Mouse (Mus musculus): Measurements from ENCODE around the gene E2f4. TPM values are rescaled to one million over a fixed set of nuclear protein-coding genes. Genes with fewer than 3 reads are reported as not detected.

The E2f4 gene
- polyA plus RNA-seq, 1 experiment from 2014 or later, result 72.2 TPM

GRCm38 (mm10) chr8:105305211-105306145, 8.0 kb downstream of the E2f4 start, which contains the start of gene Elmo3:
TSS of gene Elmo3 (plus strand) at chr8:105305601.
- WGBS, result 4% methylated on average over 25 of the region's 30 CpGs
- Histone ChIP-seq H3K9me3 (ENCODE audit: control insufficient read depth, low read length) (no peaks in the 10 kb centered on the region), H3K27ac (replicated peaks; ENCODE audit: low read depth, low read length) (peak within 1 kb of the TSS; percentile 82), H3K4me2 (ENCODE audit: low read depth, low read length) (peak within 1 kb of the TSS; percentile 80), H3K4me1 (ENCODE audit: control insufficient read depth, insufficient read depth, low read length) (peaks cover 11% of the 10 kb centered on the region), H3K9ac (ENCODE audit: low read depth, low read length) (peak within 1 kb of the TSS; percentile 61), H3K4me3 (ENCODE audit: low read depth, low read length) (peak within 1 kb of the TSS; percentile 41), H3K27me3 (replicated peaks; ENCODE audit: control insufficient read depth, insufficient read depth, low read length) (no peaks in the 10 kb centered on the region), H3K36me3 (ENCODE audit: control insufficient read depth, insufficient read depth, low read length) (peaks cover 70% of the 10 kb centered on the region)
- ATAC-seq (ENCODE audit: low read depth) (peak; percentile 90), DNase-seq (ENCODE audit: low spot score) (peak; percentile 85)

- Histone ChIP-seq H3K9ac (ENCODE audit: low read depth, low read length) (peak overlapping the region; percentile 61), H3K27me3 (replicated peaks; ENCODE audit: control insufficient read depth, insufficient read depth, low read length) (no peaks in the 10 kb centered on the region), H3K4me3 (ENCODE audit: low read depth, low read length) (peak overlapping the region; percentile 41), H3K4me1 (ENCODE audit: control insufficient read depth, insufficient read depth, low read length) (peaks cover 11% of the 10 kb centered on the region), H3K9me3 (ENCODE audit: control insufficient read depth, low read length) (no peaks in the 10 kb centered on the region), H3K27ac (replicated peaks; ENCODE audit: low read depth, low read length) (peak overlapping the region; percentile 82), H3K4me2 (ENCODE audit: low read depth, low read length) (peak overlapping the region; percentile 80), H3K36me3 (ENCODE audit: control insufficient read depth, insufficient read depth, low read length) (peaks cover 70% of the 10 kb centered on the region)
- WGBS, result 27% methylated on average over 5 of the region's 5 CpGs
- ATAC-seq (ENCODE audit: low read depth) (peak; percentile 23), DNase-seq (ENCODE audit: low spot score) (no peak)
Measured at GRCm38 (mm10) chr8:105306146-105306691, 8.8 kb downstream of the E2f4 start.

GRCm38 (mm10) chr8:105307670-105308069, 10.2 kb downstream of the E2f4 start:
- H3K27ac ChIP-seq (replicated peaks; ENCODE audit: low read depth, low read length), result no peak overlapping the region
- H3K27me3 ChIP-seq (replicated peaks; ENCODE audit: control insufficient read depth, insufficient read depth, low read length), result no peaks in the 10 kb centered on the region
- H3K4me2 ChIP-seq (ENCODE audit: low read depth, low read length), result no peak overlapping the region
- WGBS, result 90% methylated on average over 13 of the region's 13 CpGs
- H3K9me3 ChIP-seq (ENCODE audit: control insufficient read depth, low read length), result no peaks in the 10 kb centered on the region
- DNase-seq (ENCODE audit: low spot score) (no peak), ATAC-seq (ENCODE audit: low read depth) (no peak)
- H3K4me3 ChIP-seq (ENCODE audit: low read depth, low read length), result no peak overlapping the region
- peaks cover 70% of the 10 kb centered on the region for H3K36me3 ChIP-seq (ENCODE audit: control insufficient read depth, insufficient read depth, low read length)
- peaks cover 11% of the 10 kb centered on the region for H3K4me1 ChIP-seq (ENCODE audit: control insufficient read depth, insufficient read depth, low read length)
- H3K9ac ChIP-seq (ENCODE audit: low read depth, low read length), result no peak overlapping the region

GRCm38 (mm10) chr8:105308428-105308827, 11.0 kb downstream of the E2f4 start:
- ATAC-seq (ENCODE audit: low read depth), result no peak
- Histone ChIP-seq H3K27ac (replicated peaks; ENCODE audit: low read depth, low read length) (no peak overlapping the region), H3K4me2 (ENCODE audit: low read depth, low read length) (no peak overlapping the region), H3K27me3 (replicated peaks; ENCODE audit: control insufficient read depth, insufficient read depth, low read length) (no peaks in the 10 kb centered on the region), H3K4me1 (ENCODE audit: control insufficient read depth, insufficient read depth, low read length) (peaks cover 11% of the 10 kb centered on the region), H3K9me3 (ENCODE audit: control insufficient read depth, low read length) (no peaks in the 10 kb centered on the region), H3K9ac (ENCODE audit: low read depth, low read length) (no peak overlapping the region), H3K36me3 (ENCODE audit: control insufficient read depth, insufficient read depth, low read length) (peaks cover 71% of the 10 kb centered on the region), H3K4me3 (ENCODE audit: low read depth, low read length) (no peak overlapping the region)
- no peak for DNase-seq (ENCODE audit: low spot score)
- WGBS, result 91% methylated on average over 10 of the region's 10 CpGs

GRCm38 (mm10) chr8:105309142-105309847, 11.8 kb downstream of the E2f4 start:
- Histone ChIP-seq H3K9ac (ENCODE audit: low read depth, low read length) (no peak overlapping the region), H3K9me3 (ENCODE audit: control insufficient read depth, low read length) (no peaks in the 10 kb centered on the region), H3K36me3 (ENCODE audit: control insufficient read depth, insufficient read depth, low read length) (peaks cover 70% of the 10 kb centered on the region), H3K27ac (replicated peaks; ENCODE audit: low read depth, low read length) (no peak overlapping the region), H3K4me3 (ENCODE audit: low read depth, low read length) (no peak overlapping the region), H3K4me2 (ENCODE audit: low read depth, low read length) (no peak overlapping the region), H3K27me3 (replicated peaks; ENCODE audit: control insufficient read depth, insufficient read depth, low read length) (no peaks in the 10 kb centered on the region), H3K4me1 (ENCODE audit: control insufficient read depth, insufficient read depth, low read length) (peaks cover 11% of the 10 kb centered on the region)
- WGBS, result 78% methylated on average over 15 of the region's 15 CpGs
- ATAC-seq (ENCODE audit: low read depth) (no peak), DNase-seq (ENCODE audit: low spot score) (no peak)

GRCm38 (mm10) chr8:105310118-105310517, 12.7 kb downstream of the E2f4 start:
- no peak for DNase-seq (ENCODE audit: low spot score)
- Histone ChIP-seq H3K4me1 (ENCODE audit: control insufficient read depth, insufficient read depth, low read length) (peaks cover 7% of the 10 kb centered on the region), H3K9me3 (ENCODE audit: control insufficient read depth, low read length) (no peaks in the 10 kb centered on the region), H3K27ac (replicated peaks; ENCODE audit: low read depth, low read length) (no peak overlapping the region), H3K36me3 (ENCODE audit: control insufficient read depth, insufficient read depth, low read length) (peaks cover 74% of the 10 kb centered on the region), H3K27me3 (replicated peaks; ENCODE audit: control insufficient read depth, insufficient read depth, low read length) (no peaks in the 10 kb centered on the region), H3K9ac (ENCODE audit: low read depth, low read length) (no peak overlapping the region), H3K4me3 (ENCODE audit: low read depth, low read length) (no peak overlapping the region), H3K4me2 (ENCODE audit: low read depth, low read length) (no peak overlapping the region)
- no peak for ATAC-seq (ENCODE audit: low read depth)
- 81% methylated on average over 8 of the region's 8 CpGs for WGBS

GRCm38 (mm10) chr8:105311718-105312117, 14.3 kb downstream of the E2f4 start:
- H3K36me3 ChIP-seq (ENCODE audit: control insufficient read depth, insufficient read depth, low read length), result peaks cover 87% of the 10 kb centered on the region
- no peaks in the 10 kb centered on the region for H3K9me3 ChIP-seq (ENCODE audit: control insufficient read depth, low read length)
- ATAC-seq (ENCODE audit: low read depth), result no peak
- no peaks in the 10 kb centered on the region for H3K27me3 ChIP-seq (replicated peaks; ENCODE audit: control insufficient read depth, insufficient read depth, low read length)
- no peaks in the 10 kb centered on the region for H3K4me1 ChIP-seq (ENCODE audit: control insufficient read depth, insufficient read depth, low read length)
- no peak for DNase-seq (ENCODE audit: low spot score)
- H3K4me2 ChIP-seq (ENCODE audit: low read depth, low read length), result no peak overlapping the region
- 82% methylated on average over 1 of the region's 1 CpGs for WGBS
- no peak overlapping the region for H3K27ac ChIP-seq (replicated peaks; ENCODE audit: low read depth, low read length)
- H3K4me3 ChIP-seq (ENCODE audit: low read depth, low read length), result no peak overlapping the region
- no peak overlapping the region for H3K9ac ChIP-seq (ENCODE audit: low read depth, low read length)

GRCm38 (mm10) chr8:105312891-105313481, 15.5 kb downstream of the E2f4 start:
- Histone ChIP-seq H3K27ac (replicated peaks; ENCODE audit: low read depth, low read length) (no peak overlapping the region), H3K4me1 (ENCODE audit: control insufficient read depth, insufficient read depth, low read length) (no peaks in the 10 kb centered on the region), H3K9me3 (ENCODE audit: control insufficient read depth, low read length) (no peaks in the 10 kb centered on the region), H3K9ac (ENCODE audit: low read depth, low read length) (no peak overlapping the region), H3K4me2 (ENCODE audit: low read depth, low read length) (no peak overlapping the region), H3K36me3 (ENCODE audit: control insufficient read depth, insufficient read depth, low read length) (peaks cover 79% of the 10 kb centered on the region), H3K4me3 (ENCODE audit: low read depth, low read length) (no peak overlapping the region), H3K27me3 (replicated peaks; ENCODE audit: control insufficient read depth, insufficient read depth, low read length) (no peaks in the 10 kb centered on the region)
- DNase-seq (ENCODE audit: low spot score) (no peak), ATAC-seq (ENCODE audit: low read depth) (no peak)
- 84% methylated on average over 8 of the region's 8 CpGs for WGBS

All from embryonic facial prominence, embryonic 14.5 days (tissue).